Mouse (Mus musculus) olfactory bulb, adult 2 months (tissue): ENCODE results near the gene Grm7.

Experiments
- CTCF ChIP-seq: fragments of 200-500 bp; IDR thresholded peaks from 2 replicates; pipeline ENCODE4 v1.5.1; 2012; ENCODE audit warnings: low read depth, mild to moderate bottlenecking, low read length, moderate library complexity; ENCODE audit not compliant: insufficient read depth
- POLR2A ChIP-seq: fragments of 200-500 bp; IDR thresholded peaks from 2 replicates; pipeline ENCODE4 v1.6.1; 2012; ENCODE audit warnings: mild to moderate bottlenecking, low read depth, low read length, moderate library complexity; ENCODE audit not compliant: insufficient read depth

- TF ChIP-seq CTCF (no peak), POLR2A (no peak)
Observed at GRCm38 (mm10) chr6:110649227-110649626, 3.8 kb downstream of the Grm7 start.
